Mouse (Mus musculus): Measurements from ENCODE around the gene Eif2ak4. TPM values are rescaled to one million over a fixed set of nuclear protein-coding genes. Genes with fewer than 3 reads are reported as not detected.

Eif2ak4 gene
- total RNA-seq, 2 experiments from 2014 or later, result 15.7 to 19.9 TPM

- DNase-seq, result no peak
Measured at GRCm38 (mm10) chr2:118509688-118510446, 121.4 kb downstream of the Eif2ak4 start.

- DNase-seq, result peak; percentile 98
Measured at GRCm38 (mm10) chr2:118510447-118511310, 122.3 kb downstream of the Eif2ak4 start.

DNA sequence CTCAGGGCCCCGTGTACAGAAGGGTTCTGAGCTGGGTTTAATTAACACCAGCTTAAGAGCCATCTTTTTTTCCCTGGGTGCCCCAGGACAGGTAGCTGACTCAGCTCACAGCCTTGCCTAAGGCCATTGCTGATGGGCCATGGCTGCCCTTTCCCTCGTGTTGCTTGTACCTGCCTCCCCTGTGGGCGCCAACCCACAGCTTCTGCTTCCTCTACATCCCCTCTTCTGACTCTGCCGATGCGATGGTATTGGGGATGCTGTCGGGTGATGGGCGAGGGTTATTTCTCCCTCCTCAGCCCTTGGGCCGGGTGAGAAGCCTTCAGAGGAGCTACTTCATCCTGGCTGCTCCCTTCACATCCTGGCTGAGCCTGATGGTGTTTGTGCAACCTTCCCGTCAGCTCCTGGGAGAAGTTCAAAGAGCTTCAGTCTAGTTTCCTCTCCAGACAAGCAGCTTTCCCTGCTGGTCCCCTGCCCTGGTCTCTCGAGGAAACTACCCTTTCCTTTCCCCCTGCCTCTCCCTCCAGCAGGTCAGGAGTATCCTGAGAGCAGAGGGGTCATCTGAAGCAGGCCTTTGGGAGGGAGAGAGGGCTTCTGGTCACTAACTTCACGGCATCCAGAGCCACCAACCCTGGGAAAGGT is 123.5 kb downstream of the Eif2ak4 start:
- DNase-seq, result peak; percentile 43

GRCm38 (mm10) chr2:118512418-118513377 is 124.3 kb downstream of the Eif2ak4 start:
- DNase-seq, result no peak

- peak; percentile 54 for DNase-seq
Measured at GRCm38 (mm10) chr2:118520042-118520933, 131.9 kb downstream of the Eif2ak4 start.

DNA sequence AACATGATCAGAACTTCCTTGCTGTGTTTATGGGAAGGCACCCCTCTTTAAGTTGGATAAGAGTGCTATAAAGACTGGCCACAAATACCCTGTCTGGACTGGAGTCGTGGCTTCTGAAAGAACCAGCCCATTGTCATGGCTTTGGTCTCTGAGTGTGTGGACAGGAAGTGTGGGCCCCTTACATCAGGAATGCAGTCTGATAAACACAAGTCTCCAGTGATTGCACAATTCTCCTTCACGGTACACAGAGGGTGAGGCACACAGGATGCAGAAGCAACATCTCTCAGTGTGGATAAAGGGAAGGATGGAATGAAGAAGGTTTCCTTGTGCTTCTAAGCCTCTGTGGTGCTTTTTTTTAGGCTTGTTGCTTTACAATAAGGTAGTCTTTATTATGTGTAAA is 133.8 kb downstream of the Eif2ak4 start:
- DNase-seq, result no peak

GRCm38 (mm10) chr2:118523163-118523730 is 134.8 kb downstream of the Eif2ak4 start:
- DNase-seq, result no peak

DNA sequence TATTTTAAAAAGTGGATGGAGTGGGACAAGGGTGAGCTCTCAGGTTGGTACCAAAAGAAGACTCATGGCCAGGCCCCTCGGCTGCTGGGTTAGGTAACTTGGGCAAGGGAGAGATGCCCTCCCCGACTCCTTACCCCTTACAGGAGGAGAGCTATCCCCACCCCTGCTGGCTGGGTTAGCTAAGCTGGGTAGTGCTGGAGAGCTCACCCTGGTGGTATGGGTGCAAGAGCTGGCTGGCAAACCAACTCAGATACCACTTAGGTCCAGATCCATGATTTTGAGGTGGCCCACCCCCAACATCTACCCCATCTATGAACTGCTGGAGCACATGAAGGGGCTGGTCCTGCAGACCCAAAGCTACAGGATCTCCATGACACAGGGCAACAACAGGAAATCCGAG is 136.4 kb downstream of the Eif2ak4 start:
- no peak for DNase-seq

Other genes starting within 250 kb of the Eif2ak4 start
- under 1 TPM; 0.45 to 0.79 TPM for gene Fsip1, start 131.7 kb upstream of the Eif2ak4 start, total RNA-seq (2021)
- 1 to 10 TPM; 2.0 to 2.2 TPM for gene Gpr176, start 15.2 kb upstream of the Eif2ak4 start, total RNA-seq (2021)
- gene Srp14, start 91.1 kb downstream of the Eif2ak4 start, total RNA-seq (2021), result 100 to 1,000 TPM; 139 to 146 TPM
- 10 to 100 TPM; 18.6 to 23.1 TPM for gene Bmf, start 161.1 kb downstream of the Eif2ak4 start, total RNA-seq (2021)
- 10 to 100 TPM; 21.6 to 27.2 TPM for gene Bub1b, start 209.6 kb downstream of the Eif2ak4 start, total RNA-seq (2021)

Measured in adrenal gland, postnatal 10 days (tissue).